Mouse (Mus musculus) naive thymus-derived CD4-positive, alpha-beta T cell, adult 2 months (primary cell): Measurements from ENCODE around the gene Gm8906.
"Not testable (repeated sequence)": the region's sequence is repeated elsewhere in the genome, so short reads cannot be mapped to it uniquely, and the experiment has no call there.

Experiments used
- DNase-seq: peaks from one replicate; pipeline ENCODE4 v3.0.0-alpha.2; 2011; ENCODE audit warnings: low read depth

Gm8906 gene

GRCm38 (mm10) chr5:11502385-11502784 is at the start of gene Gm8906:
Gene Gm8906, plus strand, starts transcription at chr5:11502685.
- DNase-seq, result not testable (repeated sequence)
